Mouse (Mus musculus) hindbrain, postnatal 0 days (tissue): Measurements from ENCODE around the gene Cdkl5. TPM values are rescaled to one million over a fixed set of nuclear protein-coding genes. Genes with fewer than 3 reads are reported as not detected.

ENCODE experiments used
- ATAC-seq: fragments of 200-750 bp; cut with Nextera tagmentation; 2 replicates; pipeline ENCODE4 v1.8.0; 2017; ENCODE audit warnings: mild to moderate bottlenecking, moderate TSS enrichment, moderate library complexity
- DNase-seq: peaks from one replicate; pipeline ENCODE4 v3.0.0-alpha.2; 2015; ENCODE audit warnings: low spot score
- H3K27ac ChIP-seq: fragments of 300-500 bp; sonication (generic); 2 replicates; pipeline ENCODE4 v1.5.1; 2014; ENCODE audit warnings: mild to moderate bottlenecking
- H3K27me3 ChIP-seq: fragments of 300-500 bp; sonication (generic); 2 replicates; pipeline ENCODE4 v1.6.1; 2014; ENCODE audit warnings: low read length, mixed read lengths; ENCODE audit not compliant: insufficient read depth
- H3K36me3 ChIP-seq: fragments of 300-500 bp; sonication (generic); 2 replicates; pipeline ENCODE4 v1.6.1; 2014; ENCODE audit warnings: low read length, mixed read lengths; ENCODE audit not compliant: insufficient read depth
- H3K4me1 ChIP-seq: fragments of 300-500 bp; sonication (generic); 2 replicates; pipeline ENCODE4 v1.6.1; 2014; ENCODE audit warnings: antibody characterized with exemption, low read length, mixed read lengths; ENCODE audit not compliant: insufficient read depth
- H3K4me2 ChIP-seq: fragments of 300-500 bp; sonication (generic); 2 replicates; pipeline ENCODE4 v1.6.1; 2014; ENCODE audit warnings: low read depth, mild to moderate bottlenecking, low read length, moderate library complexity, mixed read lengths
- H3K4me3 ChIP-seq: fragments of 300-500 bp; sonication (generic); 2 replicates; pipeline ENCODE4 v1.5.1; 2014; ENCODE audit warnings: low read length
- H3K9ac ChIP-seq: fragments of 300-500 bp; sonication (generic); replicated peaks from 2 replicates; pipeline ENCODE4 v1.6.1; 2014; ENCODE audit warnings: mild to moderate bottlenecking, low read length, moderate library complexity, mixed read lengths
- H3K9me3 ChIP-seq: fragments of 300-500 bp; sonication (generic); 2 replicates; pipeline ENCODE4 v1.6.1; 2016; ENCODE audit warnings: low read length, mixed read lengths
- CTCF ChIP-seq: IDR thresholded peaks from 2 replicates; pipeline ENCODE4 v1.5.1; 2016; ENCODE audit warnings: antibody characterized with exemption, control low read depth, low read depth
- WGBS: fragments of 180-500 bp; shearing (Covaris S2); extraction: QIAGEN DNeasy Blood & Tissue Kit; methylation state at CpG from one replicate; pipeline ENCODE4 v1.1.7; 2014; 5-methylcytosine and 5-hydroxymethylcytosine counted together
- polyA plus RNA-seq: library from polyadenylated mRNA; unstranded; fragments of >200 nt; fragmentation: Nextera tagmentation; extraction: Ambion mirVana; gene quantifications from 2 replicates; pipeline ENCODE4 v1.2.1, GENCODE M21; 2015
- total RNA-seq: library from RNA; depleted of rRNA; stranded (reverse); fragments of >200 nt; gene quantifications from 2 replicates; pipeline ENCODE4 v1.2.3, GENCODE M21; 2014

Gene Cdkl5
- total and polyA plus RNA-seq, 2 experiments from 2014 or later, result 4.1 to 17.0 TPM

- ATAC-seq, result no peak
Observed at GRCm38 (mm10) chrX:160919022-160919637, 75.4 kb downstream of the Cdkl5 start.

DNA sequence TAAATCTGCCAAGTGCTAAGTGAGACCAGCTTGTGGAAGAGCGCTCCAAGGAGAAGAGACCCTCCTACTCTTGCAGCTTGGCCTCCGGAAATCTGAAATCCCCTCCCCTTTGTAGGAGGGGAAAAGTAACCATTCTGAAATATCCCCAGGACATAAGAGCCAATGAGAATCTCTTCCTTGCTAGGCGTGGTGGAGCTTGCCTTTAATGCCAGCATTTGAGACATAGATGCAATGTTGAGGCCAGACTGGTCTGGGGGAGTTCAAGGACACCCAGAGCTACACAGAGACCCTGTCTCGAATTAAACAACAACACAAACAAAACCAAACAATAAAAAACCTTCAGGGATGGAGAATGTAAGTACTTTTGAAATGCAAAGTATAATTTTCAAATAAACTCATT, 87.6 kb downstream of the Cdkl5 start, which contains the start of gene Gja6:
Gene Gja6 (minus strand): TSS at position 101 of the 400 bp plus-strand sequence.
- H3K4me3 ChIP-seq, result no peak within 1 kb of the TSS
- DNase-seq (no peak), ATAC-seq (no peak)
- no peak within 1 kb of the TSS for H3K4me2 ChIP-seq
- no peak within 1 kb of the TSS for H3K9ac ChIP-seq
- 74% methylated on average over 4 of the region's 4 CpGs for WGBS
- no peaks in the 10 kb centered on the region for H3K36me3 ChIP-seq
- TF ChIP-seq CTCF, result no peak
- no peak within 1 kb of the TSS for H3K27ac ChIP-seq
- no peaks in the 10 kb centered on the region for H3K4me1 ChIP-seq
- no peaks in the 10 kb centered on the region for H3K27me3 ChIP-seq
- H3K9me3 ChIP-seq, result no peaks in the 10 kb centered on the region

More at GRCm38 (mm10) chrX:160919022-160919637, 75.4 kb downstream of the Cdkl5 start:
- Histone ChIP-seq H3K4me3 (no peak overlapping the region), H3K4me1 (no peaks in the 10 kb centered on the region), H3K9me3 (no peaks in the 10 kb centered on the region), H3K4me2 (no peak overlapping the region), H3K27me3 (no peaks in the 10 kb centered on the region), H3K27ac (no peak overlapping the region), H3K9ac (no peak overlapping the region), H3K36me3 (no peaks in the 10 kb centered on the region)
- no peak for TF ChIP-seq CTCF
- WGBS, result 85% methylated on average over 3 of the region's 3 CpGs
- DNase-seq, result no peak

GRCm38 (mm10) chrX:160906477-160906876, 88.0 kb downstream of the Cdkl5 start:
- Histone ChIP-seq H3K9ac (no peak overlapping the region), H3K27ac (no peak overlapping the region), H3K36me3 (no peaks in the 10 kb centered on the region), H3K4me2 (no peak overlapping the region), H3K4me1 (no peaks in the 10 kb centered on the region), H3K4me3 (no peak overlapping the region), H3K9me3 (no peaks in the 10 kb centered on the region), H3K27me3 (no peaks in the 10 kb centered on the region)
- DNase-seq, result no peak
- no peak for TF ChIP-seq CTCF
- no peak for ATAC-seq
- 82% methylated on average over 4 of the region's 4 CpGs for WGBS

DNA sequence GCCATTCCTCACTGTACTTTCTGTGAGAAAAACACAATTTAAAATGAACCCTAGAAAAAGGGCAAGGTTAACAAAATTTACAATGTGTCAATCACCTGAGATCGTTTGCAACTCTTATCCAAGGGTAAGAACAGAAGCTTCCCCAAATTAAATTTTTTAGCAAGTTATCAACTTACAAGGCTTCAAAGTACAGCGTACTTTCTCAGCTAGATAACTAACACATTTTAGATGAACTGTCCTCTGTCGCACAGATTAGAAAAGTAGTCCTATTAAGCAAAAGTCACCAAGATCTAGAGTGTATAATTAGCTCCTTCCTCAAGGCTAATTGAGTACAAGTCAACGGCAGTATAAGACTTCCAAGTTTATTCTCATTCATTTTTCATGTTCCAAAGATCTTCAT, 88.6 kb downstream of the Cdkl5 start:
- H3K27ac ChIP-seq, result no peak overlapping the region
- no peaks in the 10 kb centered on the region for H3K27me3 ChIP-seq
- H3K9ac ChIP-seq, result no peak overlapping the region
- 80% methylated on average over 4 of the region's 4 CpGs for WGBS
- no peaks in the 10 kb centered on the region for H3K4me1 ChIP-seq
- H3K4me3 ChIP-seq, result no peak overlapping the region
- H3K9me3 ChIP-seq, result no peaks in the 10 kb centered on the region
- H3K4me2 ChIP-seq, result no peak overlapping the region
- DNase-seq, result no peak
- TF ChIP-seq CTCF, result no peak
- ATAC-seq, result no peak
- H3K36me3 ChIP-seq, result no peaks in the 10 kb centered on the region

DNA sequence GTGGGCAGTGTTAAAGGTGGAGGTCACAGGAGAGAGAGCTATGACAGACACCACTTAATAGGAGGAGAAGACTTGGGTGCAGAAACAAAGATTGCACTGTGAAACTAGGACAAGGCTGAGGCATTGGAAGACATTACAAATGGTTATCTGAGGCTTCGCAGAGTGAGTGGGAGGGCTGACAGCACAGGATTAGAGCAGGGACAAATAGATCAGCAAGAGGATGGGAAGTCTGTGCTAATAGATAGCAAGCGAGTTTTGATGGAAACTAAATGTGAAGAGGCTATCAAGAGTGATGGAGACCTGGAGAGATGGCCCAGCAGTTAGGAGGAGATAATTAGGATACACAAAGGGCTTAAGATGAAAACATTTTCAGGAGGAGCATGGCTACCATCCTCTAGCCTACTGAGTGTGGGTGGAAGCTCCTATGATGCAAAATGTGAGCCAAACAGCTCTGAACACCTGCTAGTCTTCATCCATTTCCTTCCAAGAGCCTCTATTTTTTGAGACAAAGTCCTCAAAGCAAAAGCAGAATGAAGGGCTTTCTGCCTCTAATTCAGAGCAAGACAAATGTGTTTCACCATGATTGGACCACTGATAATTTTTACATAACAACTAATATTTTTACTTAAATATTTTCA, 89.3 kb downstream of the Cdkl5 start:
- H3K36me3 ChIP-seq, result no peaks in the 10 kb centered on the region
- no peaks in the 10 kb centered on the region for H3K4me1 ChIP-seq
- DNase-seq (no peak), ATAC-seq (no peak)
- no peak overlapping the region for H3K27ac ChIP-seq
- H3K4me2 ChIP-seq, result no peak overlapping the region
- H3K9me3 ChIP-seq, result no peaks in the 10 kb centered on the region
- no peak overlapping the region for H3K9ac ChIP-seq
- H3K27me3 ChIP-seq, result no peaks in the 10 kb centered on the region
- 74% methylated on average over 2 of the region's 2 CpGs for WGBS
- no peak overlapping the region for H3K4me3 ChIP-seq
- TF ChIP-seq CTCF, result no peak

DNA sequence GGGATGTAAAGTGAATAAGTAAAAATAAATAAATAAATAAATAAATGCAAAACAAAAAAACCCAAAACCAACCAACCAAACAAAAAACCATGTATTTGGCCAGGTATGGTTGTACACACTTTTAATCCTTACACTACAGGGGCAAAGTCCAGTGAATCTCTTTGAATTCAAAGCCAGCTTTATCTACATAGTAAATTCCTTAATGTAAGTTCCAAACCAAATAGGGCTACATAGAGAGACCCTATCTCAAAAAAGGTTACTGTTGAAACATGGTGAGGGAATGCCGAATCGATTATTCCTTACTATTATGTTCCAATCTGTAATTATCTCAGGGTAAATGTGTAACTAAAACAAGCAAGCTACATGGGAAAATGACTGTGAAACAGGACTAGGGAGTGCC, 93.4 kb downstream of the Cdkl5 start:
- H3K4me1 ChIP-seq, result no peaks in the 10 kb centered on the region
- no peaks in the 10 kb centered on the region for H3K36me3 ChIP-seq
- H3K4me3 ChIP-seq, result no peak overlapping the region
- WGBS, result 96% methylated on average over 2 of the region's 2 CpGs
- no peak for TF ChIP-seq CTCF
- no peak overlapping the region for H3K9ac ChIP-seq
- no peaks in the 10 kb centered on the region for H3K9me3 ChIP-seq
- ATAC-seq, result no peak
- H3K27me3 ChIP-seq, result no peaks in the 10 kb centered on the region
- DNase-seq, result no peak
- no peak overlapping the region for H3K27ac ChIP-seq
- H3K4me2 ChIP-seq, result no peak overlapping the region

DNA sequence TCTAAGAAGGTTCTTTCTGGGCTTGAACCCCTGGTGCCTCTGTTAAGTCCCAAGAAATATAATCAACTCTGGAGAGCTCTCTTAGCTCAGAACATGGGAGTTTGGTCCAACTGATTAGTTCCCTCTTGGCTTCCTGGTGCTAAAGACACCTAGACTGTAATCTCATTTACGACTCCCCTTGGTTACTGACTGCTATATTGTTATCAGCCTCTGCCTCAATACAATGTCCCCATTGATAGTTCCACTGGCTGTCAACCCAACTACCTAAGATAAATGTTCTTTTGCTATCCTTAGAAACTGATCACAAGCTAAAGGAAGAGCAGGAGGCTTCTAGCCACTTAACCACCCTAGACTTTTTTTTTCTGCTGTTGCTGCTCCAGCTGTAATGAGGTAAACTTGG, 102.4 kb downstream of the Cdkl5 start:
- H3K36me3 ChIP-seq, result no peaks in the 10 kb centered on the region
- WGBS, result 53% methylated on average over 1 of the region's 1 CpGs
- no peak for ATAC-seq

More for the DNA sequence above, 102.4 kb downstream of the Cdkl5 start:
- TF ChIP-seq CTCF, result no peak
- no peak for DNase-seq
- Histone ChIP-seq H3K4me1 (no peaks in the 10 kb centered on the region), H3K27me3 (no peaks in the 10 kb centered on the region), H3K9ac (no peak overlapping the region), H3K27ac (no peak overlapping the region), H3K4me3 (no peak overlapping the region), H3K9me3 (no peaks in the 10 kb centered on the region), H3K4me2 (no peak overlapping the region)
